Mouse (Mus musculus) stomach, postnatal 0 days (tissue): Measurements from ENCODE around the gene Pcdh7.

Experiments used
- CTCF ChIP-seq: IDR thresholded peaks from 2 replicates; pipeline ENCODE4 v1.5.1; 2016; ENCODE audit warnings: antibody characterized with exemption, low read depth, mild to moderate bottlenecking, moderate library complexity
- EP300 ChIP-seq: optimal IDR thresholded peaks from 2 replicates; pipeline ENCODE3; 2016; ENCODE audit warnings: antibody characterized with exemption

GRCm38 (mm10) chr5:58172218-58172617 lies 454.5 kb downstream of the Pcdh7 start:
- TF ChIP-seq CTCF (no peak), EP300 (no peak)
